Mouse (Mus musculus) heart, postnatal 25 days (tissue): ENCODE measurements around the gene Naa15. TPM values are rescaled to one million over a fixed set of nuclear protein-coding genes. Genes with fewer than 3 reads are reported as not detected.
"Not testable (repeated sequence)": the region's sequence is repeated elsewhere in the genome, so short reads cannot be mapped to it uniquely, and the experiment has no call there.

Experiments used
- DNase-seq: peaks from one replicate; pipeline ENCODE4 v3.0.0; 2022; ENCODE audit warnings: low spot score
- intact Hi-C: fragments of 180-260 bp; cut with DNase I; formaldehyde crosslinking; loops from one replicate; pipeline ENCODE4 v1.15.1; 2025
- total RNA-seq, 2 experiments: library from RNA; stranded (reverse); gene quantifications; 2 replicates each; pipeline ENCODE4 v1.2.3; 2021

Naa15 gene
- total RNA-seq, 2 experiments from 2014 or later: 41.6 to 47.1 TPM

DNA sequence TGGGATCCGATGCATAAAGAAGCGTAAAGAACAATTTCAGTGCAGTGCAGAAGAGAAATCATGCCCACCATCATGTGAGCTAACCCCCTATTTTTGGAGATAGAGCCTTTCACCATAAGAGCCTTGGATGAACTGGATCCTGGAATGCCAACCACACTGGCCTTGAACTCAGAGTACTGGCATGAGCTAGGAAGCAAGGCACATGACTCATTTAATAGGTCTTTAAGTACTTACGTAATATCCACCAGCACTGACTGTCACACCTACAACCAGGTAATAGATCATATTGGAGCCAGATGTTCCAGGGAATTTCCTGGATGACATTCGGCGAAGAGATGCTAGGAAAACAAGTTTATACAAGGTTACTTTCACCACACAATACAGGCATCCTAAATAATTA, 23.4 kb upstream of the Naa15 start:
- no peak for DNase-seq
- intact Hi-C loops: no loop called here

DNA sequence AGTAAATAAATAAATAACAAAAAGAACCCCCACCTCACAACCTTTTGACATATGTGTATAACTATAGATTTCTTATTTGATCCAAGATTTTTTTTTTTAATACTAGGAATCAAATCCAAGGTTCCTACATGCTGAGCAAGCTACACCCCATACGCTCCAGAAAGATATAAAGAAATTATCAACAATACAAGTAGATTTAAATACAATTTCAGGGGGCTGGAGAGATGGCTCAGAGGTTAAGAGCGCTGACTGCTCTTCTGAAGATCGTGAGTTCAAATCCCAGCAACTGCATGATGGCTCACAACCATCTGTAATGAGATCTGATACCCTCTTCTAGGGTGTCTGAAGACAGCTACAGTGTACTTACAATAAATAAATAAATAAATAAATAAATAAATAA, 21.9 kb upstream of the Naa15 start:
- DNase-seq, intact Hi-C loops: not testable (repeated sequence)

DNA sequence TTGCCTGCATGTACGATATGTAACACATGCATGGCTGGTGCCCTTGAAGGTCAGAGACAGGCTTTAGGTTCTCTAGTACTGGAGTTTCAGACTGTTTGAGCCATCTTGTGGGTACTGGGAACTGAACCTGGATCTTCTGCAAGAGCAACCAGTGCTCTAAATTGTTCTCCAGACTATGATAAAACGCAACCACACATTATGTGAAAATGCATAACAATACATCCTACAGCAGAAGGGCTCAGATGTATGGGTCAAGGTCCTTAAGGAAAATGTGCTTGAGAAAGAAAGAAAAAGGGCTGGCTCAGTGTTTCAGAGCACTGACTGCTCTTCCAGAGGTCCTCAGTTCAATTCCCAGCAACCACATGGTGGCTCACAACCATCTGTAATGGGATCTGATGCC, 21.3 kb upstream of the Naa15 start:
- DNase-seq: no peak
- intact Hi-C loops: no loop called here

DNA sequence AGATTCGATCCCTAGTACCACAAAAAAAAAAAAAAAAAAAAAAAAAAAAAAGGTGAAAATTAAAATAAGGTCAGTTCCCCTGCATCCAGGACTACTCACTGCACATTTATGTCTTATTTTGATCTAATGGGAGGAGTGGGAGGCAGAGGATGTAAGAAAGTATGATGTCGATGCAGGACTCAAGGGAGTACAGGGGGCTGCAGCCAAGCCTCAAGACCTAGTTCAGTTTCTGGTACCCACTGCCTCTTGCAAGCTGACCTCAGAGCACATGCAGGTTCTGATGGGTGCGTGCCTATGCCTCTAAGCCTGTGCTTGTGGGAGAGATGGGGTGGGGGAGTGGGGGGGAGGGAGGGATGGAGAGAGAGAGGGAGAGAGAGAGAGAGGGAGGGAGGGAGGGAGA, 20.1 kb upstream of the Naa15 start:
- no peak for DNase-seq
- intact Hi-C loops: no loop called here

DNA sequence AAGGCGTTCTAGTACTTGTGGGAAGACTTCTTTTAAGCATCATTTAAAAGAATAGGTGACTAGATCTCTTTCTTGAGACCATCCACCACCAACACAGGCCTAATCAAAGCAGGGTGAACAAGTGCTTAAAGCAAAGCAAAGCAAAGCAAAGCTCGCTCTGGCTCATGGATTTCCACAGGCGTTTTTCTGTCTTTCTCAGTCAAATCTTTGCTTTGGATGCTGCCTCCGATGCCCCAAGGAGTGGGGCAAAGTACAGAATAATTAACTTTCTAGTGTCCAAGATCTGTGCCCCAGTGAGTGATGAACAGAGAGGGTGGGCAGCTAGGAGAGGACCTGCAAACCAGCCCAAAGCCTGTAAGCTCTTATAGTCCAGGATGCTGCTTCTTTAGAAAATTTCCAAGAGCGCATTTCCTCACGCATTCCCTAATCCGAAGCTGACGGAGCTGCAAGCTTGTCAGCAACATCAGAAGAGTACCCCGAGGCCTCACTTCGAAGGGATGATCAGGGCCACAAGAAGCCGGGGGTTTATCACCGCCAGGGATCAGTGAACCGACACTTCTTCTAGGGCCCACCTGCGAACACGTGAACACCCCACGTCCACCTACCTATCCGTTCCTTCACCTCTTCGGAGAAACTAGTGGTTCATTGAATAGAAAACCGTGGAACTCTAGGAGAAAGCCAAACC, 19.3 kb upstream of the Naa15 start:
- DNase-seq: no peak
- intact Hi-C loops: loop anchor here (2.0 kb wide), 1 partner anchor 19 kb away; no protein-coding TSS in a partner anchor

DNA sequence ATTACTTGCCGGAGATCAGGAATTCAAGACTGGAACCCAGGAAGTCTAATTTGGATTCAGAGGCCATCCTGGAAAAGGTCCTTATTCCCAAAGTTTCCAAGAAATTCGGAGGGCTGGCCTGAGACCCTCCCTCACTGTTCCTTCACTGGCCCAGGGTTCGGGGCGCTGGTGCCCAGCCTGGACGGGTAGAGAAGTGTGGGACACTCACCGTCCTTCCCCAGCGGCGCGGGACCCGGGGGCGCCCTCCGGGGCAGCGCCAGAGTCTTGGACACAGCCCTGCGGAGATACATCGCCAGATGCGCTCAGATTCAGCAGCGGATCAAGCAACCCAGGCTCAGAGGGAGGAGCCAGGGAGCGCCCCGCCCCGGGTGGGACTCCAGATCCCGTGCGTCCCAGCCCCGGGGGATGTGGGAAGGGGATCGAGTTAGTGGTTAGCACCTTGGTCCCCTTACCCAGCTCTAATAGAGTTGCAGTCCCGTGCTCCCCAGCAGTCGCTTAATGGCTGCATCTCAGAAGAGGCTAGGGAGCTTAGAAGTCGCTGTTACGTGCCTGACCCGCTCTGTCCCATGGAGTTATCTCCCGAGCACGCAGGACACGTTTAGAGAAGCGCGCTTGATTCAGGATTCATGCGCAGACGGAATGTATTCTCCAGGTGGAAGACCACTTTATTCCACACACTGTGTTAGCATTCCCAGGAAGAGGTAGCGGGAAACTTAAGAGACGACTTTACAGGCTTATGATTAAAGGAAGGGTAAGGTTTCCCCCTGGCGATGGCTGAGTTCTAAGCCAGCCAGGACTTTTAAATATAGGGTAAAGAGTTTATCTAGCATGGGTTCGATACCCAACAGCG, 18.5 kb upstream of the Naa15 start, which contains the start of gene Mgarp:
Gene Mgarp (minus strand): TSS at position 520 of the 850 bp plus-strand sequence.
- intact Hi-C loops: loop anchor here (2.0 kb wide), 1 partner anchor 20 kb away; no protein-coding TSS in a partner anchor
- peak; percentile 36 for DNase-seq

DNA sequence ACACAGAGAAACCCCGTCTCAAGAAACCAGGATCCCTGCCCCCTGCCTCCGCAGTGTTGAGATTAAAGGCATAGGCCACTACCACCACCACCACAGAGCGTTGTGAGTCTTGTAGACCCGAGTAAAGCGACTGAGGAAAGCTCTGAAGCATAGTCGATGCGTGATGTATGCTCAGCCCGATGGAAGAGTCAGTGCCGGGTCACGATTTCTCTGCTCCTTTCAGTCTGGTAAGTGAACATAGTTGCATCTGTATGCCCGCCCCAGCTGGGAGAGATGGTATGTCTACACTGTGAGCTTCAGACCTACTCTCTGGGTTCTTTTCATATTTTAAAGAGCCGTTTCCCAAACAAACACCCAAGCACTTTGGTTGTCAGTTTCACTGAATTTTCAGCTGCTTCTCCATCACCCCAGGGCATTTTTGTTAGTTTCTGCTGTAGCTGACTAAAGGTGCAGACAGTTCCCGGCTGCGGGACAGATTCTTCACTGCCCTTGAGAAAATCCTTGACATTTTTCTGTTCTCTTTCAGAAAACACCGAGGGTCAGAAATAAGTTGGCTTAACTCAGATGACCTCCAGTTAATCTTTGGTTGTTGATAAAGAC, 17.1 kb upstream of the Naa15 start:
- intact Hi-C loops: loop anchor here (2.0 kb wide), 1 partner anchor 21 kb away; no protein-coding TSS in a partner anchor
- no peak for DNase-seq

DNA sequence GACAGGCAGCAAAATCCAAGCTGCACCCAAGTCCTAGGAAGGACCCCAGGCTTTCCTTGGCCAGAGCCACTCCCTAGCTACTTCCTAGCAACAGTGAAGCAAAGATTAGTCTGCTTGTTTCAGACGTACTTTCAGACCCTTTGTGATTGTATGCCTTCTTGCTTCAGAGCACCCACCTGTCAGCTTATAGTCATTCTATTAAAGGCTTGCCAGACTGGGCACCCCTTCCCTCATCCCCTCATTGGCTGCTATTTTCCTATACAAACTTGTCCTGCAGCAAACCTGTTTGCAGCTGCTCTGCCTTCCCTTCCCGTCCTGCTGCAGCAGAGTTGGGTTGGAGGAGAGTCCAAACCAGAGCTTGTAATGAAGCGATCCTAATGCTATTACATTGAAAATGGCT, 16.3 kb upstream of the Naa15 start:
- intact Hi-C loops: no loop called here
- no peak for DNase-seq

DNA sequence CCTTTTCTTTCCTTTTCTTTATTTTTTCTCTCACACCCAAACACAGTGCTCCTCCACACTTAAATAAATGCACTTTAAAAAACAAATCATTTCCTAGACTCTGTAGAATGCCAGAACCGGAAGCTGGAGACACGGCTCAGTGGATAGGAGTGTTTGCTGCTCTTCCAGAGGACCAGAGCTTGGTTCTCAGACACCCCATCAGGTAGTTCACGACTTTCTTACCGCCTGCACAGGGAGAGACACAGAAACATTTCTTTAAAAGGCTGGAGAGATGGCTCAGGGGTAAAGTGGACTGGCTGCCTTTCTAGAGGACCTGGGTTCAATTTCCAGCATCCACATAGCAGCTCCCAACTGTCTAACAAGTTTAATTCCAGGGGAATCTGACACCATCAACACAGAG, 15.4 kb upstream of the Naa15 start:
- intact Hi-C loops: no loop called here

DNA sequence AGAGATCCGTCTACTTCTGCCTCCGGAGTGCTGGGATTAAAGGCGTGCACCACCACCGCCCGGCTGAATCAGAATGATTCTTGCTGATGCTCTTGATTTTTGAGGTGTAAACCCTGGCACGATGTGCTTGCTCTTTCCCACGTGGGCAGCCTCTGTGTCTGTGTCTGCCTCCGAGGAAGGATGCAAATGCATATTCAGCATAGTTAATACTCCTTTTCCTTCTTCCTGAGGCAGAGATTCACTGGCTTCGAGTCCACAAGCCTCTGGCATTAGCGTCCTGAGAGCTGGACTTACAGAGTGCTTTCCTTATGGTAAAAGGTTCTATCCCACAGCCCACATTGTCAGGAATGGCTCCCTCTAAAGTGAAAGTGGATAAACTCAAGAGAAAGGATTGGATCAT, 14.3 kb upstream of the Naa15 start:
- DNase-seq: no peak
- intact Hi-C loops: no loop called here

More for the DNA sequence above, 15.4 kb upstream of the Naa15 start:
- no peak for DNase-seq

DNA sequence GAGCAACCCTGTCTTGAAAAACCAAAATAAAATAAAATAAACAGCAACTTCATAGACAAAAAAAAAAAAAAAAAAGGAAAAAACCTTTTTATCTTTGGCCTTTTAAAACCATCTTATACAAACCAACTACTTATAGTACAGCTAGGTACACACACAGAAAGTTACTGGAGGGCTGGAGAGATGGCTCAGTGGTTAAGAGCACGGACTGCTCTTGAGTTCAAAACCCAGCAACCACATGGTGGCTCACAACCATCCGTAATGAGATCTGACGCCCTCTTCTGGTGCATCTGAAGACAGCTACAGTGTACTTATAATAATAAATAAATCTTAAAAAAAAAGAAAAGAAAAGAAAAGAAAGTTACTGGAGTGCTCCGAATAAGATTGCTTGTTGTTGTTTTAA, 12.9 kb upstream of the Naa15 start:
- DNase-seq, intact Hi-C loops: not testable (repeated sequence)

DNA sequence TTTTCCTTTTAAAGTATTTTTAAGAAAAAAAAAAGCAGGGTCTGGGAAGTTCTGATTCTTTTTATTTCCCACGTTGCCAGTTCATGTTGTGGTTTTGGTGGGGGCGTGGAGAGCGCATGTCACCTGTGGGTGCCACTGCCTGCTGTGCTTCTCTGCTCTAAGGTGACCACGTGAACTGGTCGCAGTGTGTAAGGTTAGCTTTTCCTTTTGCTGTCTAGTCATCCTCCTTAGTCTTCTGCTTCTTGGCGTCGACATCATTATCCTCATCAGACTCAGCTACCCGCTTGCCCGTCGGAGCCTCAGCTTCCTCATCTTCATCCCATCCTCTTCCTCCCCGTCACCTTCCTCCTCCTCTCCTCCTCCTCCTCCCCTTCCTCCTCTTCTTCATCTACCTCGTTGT, 12.3 kb upstream of the Naa15 start:
- intact Hi-C loops: no loop called here
- DNase-seq: no peak

DNA sequence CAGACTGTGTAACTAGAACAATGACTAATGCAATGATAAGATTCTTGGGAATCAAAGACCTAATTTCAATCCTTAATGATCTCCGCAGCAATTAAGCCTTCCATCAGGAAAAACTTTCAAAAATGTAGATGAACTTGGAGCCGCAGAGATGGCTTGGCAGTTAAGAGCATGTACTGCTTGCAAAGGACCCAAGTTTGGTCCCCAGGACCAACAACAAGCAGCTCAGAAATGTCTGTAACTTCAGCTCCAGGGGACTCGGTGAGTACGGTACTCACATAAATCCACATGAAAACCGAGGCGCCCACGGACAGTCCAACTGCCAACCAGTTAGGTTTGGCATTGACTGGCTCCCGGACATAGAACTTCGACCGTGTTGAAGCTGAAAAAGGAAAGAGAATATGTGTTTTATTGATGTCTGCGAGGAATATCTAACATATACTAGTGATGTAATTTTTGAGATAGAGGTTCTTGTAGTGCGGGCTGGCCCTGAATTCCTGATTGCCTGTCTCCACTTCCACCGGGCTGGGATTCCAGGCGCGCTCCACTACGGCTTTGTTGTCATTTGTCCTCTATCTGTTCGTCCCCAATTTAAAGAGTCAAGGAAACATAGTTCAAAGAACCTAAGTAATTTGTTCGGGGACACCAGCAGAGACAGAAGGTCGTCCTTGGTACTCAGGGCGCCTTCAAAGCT, 6.9 kb upstream of the Naa15 start:
- no peak for DNase-seq
- intact Hi-C loops: loop anchor here (5.0 kb wide), 1 partner anchor 41 kb away; no protein-coding TSS in a partner anchor

DNA sequence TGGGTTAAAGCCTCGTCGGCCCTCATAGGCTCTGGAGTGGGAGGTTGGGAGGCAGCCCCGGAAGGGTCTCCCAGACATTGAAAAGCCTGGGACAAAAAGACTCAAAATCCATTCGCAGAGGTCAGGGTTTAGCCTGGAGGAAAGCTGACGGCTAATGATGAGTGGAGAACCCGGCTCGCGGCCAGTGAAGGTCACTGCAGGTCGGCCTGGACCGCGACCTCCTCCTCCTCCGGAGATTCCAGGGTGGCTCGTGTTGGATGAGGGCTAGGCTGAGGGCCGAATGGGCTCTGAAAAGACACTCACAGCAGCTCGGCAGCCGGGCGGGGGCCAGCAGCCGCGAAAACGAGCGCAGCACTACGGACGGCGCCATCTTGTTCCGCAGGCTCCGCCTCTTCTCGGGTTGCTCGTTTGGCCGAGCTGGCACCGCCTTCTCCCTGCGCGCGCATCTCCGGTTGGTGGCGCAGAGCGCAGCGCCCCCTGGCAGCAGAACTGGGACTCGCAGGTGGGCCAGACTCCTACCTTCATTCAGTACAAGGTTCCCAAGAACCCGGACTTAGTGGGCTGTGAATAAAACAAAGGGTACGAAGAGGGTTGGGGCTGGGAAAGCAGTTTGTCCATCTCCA, 6.3 kb upstream of the Naa15 start, which contains the start of gene Ndufc1:
Gene Ndufc1 (minus strand): TSS at position 428 of the 623 bp plus-strand sequence.
- peak; percentile 88 for DNase-seq
- intact Hi-C loops: loop anchor here (5.0 kb wide), 1 partner anchor 41 kb away; no protein-coding TSS in a partner anchor

DNA sequence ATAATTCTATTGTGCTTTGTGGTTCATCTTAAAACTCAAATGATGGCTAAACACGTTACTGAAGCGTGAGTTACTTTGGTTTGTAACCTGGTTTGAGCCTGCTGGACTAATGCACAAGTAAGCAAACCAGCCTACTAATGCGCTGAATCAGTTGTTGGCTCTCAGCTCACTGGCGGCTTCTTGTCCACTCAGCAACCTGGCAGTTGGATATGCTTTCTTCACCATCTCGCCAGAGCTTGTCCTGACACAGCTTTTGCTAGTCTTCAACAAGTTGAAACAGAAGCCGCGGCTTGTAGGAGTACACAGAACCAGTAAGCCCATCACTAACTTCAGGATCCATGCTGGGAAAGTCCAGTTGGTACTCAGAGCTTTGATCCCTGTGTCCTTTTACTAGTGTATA, 2.5 kb upstream of the Naa15 start:
- DNase-seq: no peak
- intact Hi-C loops: loop anchor here (5.0 kb wide), 1 partner anchor 35 kb away; no protein-coding TSS in a partner anchor

DNA sequence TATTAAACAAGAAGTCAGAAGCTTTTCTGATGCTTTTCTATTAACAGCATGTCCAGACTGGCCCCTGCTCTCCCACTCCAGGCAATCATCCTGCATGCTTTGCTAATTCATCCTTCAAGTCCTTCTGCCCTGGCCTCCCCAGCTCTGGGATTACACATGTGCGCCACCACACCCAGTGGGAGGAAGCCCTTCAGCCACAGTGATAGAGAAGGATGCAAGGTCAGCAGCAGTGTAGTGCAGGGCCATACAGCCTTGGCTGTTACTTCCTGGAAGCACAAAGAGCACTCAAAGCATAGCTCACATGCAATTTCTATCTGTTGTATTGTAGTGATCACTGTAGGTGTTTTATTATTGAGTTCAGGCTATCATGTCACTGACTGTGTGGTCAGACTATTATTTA, 1.7 kb upstream of the Naa15 start:
- DNase-seq: no peak
- intact Hi-C loops: loop anchor here (5.0 kb wide), 1 partner anchor 36 kb away; no protein-coding TSS in a partner anchor

DNA sequence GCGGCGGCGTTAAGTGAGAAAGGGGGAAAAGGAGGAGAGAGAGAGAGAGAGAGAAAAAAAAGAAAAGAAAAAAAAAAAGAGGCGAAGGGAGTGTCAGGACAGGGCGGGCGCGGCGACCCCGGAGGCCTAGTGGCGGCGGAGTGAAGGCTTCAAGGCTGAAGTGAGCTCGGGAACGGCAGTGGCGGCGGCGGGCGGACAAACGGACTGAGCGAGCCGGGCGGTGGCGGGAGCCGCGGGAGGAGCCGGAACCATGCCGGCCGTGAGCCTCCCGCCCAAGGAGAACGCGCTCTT, 1.1 kb downstream of the Naa15 start:
- intact Hi-C loops: no loop called here
- DNase-seq: no peak

DNA sequence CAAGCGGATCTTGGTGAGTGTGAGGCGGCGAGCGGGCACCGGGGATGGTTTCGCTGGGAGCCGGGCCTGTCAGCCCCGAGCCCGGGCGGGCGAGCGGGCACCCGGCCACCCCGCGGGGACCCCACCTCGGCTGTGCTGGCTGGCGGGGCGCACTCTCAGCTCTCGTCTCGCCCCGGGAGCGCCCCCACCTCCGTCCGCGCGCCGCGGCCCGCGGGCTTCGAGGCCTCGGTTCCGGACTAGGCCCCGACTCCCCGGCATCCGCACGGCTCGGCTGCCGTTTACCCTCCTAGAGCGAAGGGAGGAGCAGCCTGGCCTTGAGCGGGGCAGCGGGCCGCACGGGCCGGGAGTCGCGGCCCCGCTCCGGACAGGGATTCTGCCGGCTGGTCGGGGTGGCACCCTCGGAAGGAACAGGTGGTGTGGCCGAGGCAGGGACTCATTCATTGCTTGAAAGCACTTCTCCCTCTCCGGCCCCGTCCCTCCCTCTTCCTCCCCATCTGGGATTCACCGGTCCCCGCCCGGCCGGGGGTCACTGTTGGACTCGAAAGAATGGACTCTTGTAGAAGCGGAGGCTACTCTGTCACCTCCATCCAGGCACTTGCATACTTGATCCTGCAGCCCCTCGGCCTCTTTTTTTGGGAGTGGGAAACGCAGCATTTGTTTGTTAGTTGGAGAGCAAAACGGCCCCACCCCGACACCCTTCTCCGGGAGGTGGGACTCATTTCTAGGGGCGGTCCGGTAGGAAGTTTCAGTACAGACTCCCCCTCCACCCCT, 1.6 kb downstream of the Naa15 start:
- intact Hi-C loops: no loop called here
- DNase-seq: peak; percentile 35

DNA sequence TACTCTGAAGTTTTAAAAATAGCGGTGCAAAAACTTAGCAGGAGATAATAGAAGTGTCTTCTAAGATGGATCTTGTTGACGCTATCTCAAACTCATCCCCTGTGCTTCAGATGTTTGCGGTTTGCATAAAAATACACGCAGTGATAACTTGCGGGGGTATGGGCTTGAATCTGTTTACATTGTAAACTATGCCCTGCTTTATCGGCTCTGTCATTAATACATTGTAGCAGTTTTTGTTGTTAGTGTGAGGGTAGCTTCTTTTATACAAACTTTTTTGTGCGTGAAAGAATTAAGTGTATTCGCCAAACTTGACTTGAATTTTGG, 2.1 kb downstream of the Naa15 start:
- DNase-seq: no peak
- intact Hi-C loops: no loop called here
